Mouse (Mus musculus) T-cell, adult 66 days (primary cell): Measurements from ENCODE around the gene A430033K04Rik. TPM values are rescaled to one million over a fixed set of nuclear protein-coding genes. Genes with fewer than 3 reads are reported as not detected.

Experiments used
- total RNA-seq, 2 experiments: library from RNA; stranded (reverse); gene quantifications; 3 replicates in 1 of 2; 4 replicates in 1 of 2; pipeline ENCODE4 v1.2.4; 2023

The A430033K04Rik gene
- 1 to 10 TPM; 7.7 to 8.4 TPM for total RNA-seq

DNA sequence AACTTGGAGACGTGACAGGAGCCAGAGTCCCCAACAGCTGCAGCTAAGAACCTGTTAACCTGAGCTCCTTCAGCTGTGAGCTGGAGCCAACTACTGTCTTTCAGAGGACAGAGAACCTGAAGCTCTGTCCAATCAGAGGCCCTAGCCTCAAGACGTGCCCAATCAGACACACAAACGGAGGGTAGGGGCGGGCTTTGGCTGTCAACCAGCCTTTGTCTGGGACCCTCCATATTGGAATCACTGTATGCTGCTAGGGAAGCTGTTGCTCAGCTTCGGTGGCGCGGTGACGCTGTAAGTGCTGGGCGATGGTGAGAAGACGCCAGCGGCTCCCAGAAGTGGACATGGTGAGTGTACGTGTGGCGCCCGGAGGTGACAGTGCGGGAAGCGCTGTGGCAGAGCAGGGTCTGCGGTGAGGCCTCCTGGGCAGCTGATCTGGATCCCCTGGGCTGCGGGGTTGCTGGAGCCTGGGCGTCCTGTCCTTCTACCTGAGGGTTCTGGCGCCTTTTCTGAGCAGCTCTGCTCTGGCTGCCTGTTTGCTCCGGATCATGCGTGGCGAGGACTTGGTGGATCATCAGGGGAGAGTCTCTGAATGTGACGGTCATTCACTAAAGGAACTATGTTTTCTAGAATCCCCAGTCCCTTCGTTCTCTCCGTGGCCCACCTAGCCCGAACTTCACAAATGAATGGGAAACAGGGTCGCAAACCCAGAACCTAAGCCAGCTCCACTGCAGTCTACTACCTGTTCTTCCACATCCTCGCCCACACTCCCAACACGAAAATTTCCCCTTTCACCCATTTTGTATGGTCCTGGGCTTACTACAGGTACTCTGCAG, at the start of gene A430033K04Rik:
TSS of gene A430033K04Rik (plus strand) at position 215 of the 833 bp plus-strand sequence.

DNA sequence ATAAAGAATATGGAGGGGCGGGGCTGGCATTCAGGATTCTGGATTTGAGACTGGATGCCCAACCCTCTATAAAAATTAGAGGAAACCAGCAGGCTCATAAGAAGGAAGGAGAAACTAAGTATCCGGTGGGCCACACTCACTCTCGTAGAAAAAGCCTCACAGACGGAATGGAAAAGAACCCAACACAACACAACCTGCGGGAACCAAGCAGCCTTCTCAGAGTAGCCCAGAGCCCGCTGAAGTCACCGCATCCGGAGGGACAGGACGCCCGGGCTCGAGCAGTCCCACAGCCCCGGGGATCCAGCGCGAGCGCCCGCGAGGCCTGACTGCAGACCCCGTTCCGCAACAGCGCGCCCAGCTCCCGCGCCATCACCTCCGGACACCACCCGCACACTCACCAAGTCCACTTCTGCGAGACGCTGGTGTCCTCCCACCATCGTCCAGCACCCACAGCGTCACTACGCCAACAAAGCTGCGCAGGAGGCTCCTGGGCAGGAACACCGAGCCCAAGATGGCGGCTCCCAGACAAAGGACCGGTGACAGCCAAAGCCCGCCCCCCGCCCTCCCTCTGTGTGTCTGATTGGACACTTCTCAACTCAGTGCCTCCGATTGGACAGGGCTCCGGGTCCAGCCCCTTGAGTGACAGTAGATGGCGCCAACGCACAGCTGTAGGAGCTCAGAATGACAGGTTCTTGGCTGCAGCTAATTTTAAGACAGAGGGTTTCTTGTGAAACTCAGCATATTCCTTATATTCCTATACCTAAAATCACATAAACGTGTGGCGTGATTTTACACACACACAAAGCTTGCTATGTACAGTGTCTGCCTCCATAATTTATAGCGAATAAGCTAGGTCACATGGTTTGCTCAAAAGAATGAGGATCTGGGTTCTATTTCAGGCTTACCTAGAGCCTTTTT, 3.2 kb upstream of the A430033K04Rik start, which contains the start of gene Zfp68:
TSS of gene Zfp68 (minus strand) at position 551 of the 918 bp plus-strand sequence.

Other genes starting within 250 kb of the A430033K04Rik start
- 10 to 100 TPM; 21.2 to 21.7 TPM for gene Zfp157, start 181.4 kb upstream of the A430033K04Rik start, total RNA-seq
- not detected for gene 1700123K08Rik, start 58.1 kb upstream of the A430033K04Rik start, total RNA-seq
- gene Zfp68, start 3.1 kb upstream of the A430033K04Rik start, total RNA-seq = 10 to 100 TPM; 45.6 to 51.4 TPM
- gene Fam20c, start 131.7 kb downstream of the A430033K04Rik start, total RNA-seq = under 1 TPM in 1 of 2 experiments, not detected in 1; 0.15 TPM
- gene Gm5294, start 197.2 kb downstream of the A430033K04Rik start, total RNA-seq = not detected